Mouse (Mus musculus) NIH3T3 (cell line): ENCODE measurements around the gene Arid4a.
A peak's percentile ranks its signal among the peaks of the same experiment; 100 is the strongest.
"Not testable (repeated sequence)": the region's sequence is repeated elsewhere in the genome, so short reads cannot be mapped to it uniquely, and the experiment has no call there.

Experiments used
- DNase-seq: peaks from one replicate; pipeline ENCODE4 v3.0.0-alpha.2; 2012; ENCODE audit warnings: low read depth

Arid4a gene

DNA sequence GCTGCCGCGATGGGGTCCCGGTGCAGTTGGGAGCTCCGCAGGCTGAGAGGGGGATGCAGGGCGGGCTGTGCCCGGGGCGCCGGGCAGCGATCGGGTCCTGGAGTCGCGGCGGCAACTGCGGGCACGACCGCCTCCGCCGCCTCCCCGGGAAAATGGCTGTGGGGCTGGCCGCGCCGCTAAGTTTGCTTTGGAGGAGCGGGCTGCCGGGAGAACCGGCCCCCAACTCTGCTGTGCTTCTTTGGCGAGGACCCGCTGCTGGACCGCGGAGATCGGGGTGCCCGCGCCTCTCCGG is 367 bp downstream of the Arid4a start:
- DNase-seq = no peak

DNA sequence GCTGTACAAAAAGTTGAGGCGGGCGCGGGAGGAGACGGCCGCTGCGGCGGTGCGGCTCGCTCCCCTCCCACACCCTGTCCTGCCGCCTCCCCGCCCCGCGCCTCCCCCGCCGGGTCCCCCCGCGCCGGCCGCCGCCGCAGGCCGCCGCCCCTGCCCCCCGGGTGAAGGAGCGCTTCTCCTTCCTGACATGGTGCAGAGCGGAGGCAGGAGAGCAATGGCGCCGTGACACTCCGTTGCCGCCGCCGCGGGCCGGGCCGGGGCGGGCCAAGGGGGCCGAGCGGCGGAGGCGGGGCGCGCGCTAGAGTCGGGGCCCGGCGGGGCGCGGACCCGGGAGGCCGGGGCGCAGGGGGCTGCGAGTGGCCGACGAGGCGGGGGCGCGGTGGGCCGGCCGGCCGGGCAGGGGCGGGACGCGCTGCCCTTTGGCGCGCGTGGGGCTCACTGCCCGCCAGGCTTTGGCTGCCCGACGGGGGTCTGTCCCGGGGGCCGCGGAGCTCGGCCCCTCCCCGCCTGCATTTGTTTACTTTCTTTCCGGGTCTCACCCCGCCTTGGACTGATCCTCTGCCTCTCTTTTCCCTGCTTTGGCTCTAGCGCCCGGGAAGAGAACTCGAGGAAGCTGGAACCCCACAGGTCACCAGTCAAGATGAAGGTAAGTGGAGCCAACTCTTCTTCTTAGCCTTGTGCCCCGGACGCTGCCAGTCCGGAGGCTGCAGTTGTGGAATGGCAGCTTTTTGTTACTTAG is 882 bp downstream of the Arid4a start:
- DNase-seq = peak; percentile 55

DNA sequence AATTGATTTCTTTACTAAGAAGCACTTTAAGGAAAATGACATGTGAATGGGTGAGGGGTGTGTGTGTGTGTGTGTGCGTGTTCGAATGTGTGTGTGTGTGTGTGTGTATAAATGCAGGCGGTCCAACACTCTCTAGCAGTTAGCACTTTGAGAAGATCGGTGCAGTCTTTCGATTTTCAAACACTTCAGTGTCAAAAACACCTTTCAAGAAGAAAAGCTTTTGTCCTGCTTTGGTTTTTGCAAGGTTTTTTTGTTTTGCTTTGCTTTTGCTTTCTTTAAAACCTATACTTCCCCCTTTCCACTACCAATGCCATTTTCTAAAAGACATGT is 1.4 kb downstream of the Arid4a start:
- peak; percentile 42 for DNase-seq

DNA sequence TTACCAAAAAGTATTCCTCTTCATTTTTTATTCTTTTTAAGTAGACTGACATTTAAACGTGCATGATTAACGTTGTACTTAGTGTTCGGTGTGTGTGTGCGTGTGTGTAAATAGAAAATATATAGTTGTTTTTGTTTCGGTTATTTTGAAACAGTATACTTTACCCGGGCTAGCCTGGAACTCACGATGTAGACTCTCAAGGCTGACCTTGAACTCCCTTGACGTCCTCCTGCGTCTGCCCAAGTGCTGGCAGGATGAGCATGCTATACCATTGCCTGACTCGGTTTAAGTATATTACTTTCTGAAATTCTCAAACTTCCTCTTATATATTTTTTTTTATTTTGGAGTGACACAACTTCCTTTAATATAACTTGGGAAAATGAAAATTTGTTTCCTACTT is 2.0 kb downstream of the Arid4a start:
- DNase-seq = no peak

DNA sequence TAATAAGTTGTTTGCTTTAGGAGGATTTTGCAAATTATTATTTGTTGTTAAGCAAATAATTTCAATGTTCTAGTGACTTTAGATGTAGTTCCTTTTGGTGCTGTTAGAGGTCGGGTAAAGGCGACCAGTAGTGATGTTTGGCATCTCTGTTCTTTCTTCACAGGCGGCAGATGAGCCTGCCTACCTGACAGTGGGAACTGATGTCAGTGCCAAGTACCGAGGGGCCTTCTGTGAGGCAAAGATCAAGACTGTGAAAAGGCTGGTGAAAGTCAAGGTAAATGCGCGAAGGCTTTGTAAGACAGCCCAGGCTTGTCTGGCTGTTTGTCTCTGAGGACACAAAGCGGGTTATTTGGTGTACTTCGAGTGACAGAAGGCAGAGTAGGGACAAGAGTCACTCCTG is 3.4 kb downstream of the Arid4a start:
- no peak for DNase-seq

DNA sequence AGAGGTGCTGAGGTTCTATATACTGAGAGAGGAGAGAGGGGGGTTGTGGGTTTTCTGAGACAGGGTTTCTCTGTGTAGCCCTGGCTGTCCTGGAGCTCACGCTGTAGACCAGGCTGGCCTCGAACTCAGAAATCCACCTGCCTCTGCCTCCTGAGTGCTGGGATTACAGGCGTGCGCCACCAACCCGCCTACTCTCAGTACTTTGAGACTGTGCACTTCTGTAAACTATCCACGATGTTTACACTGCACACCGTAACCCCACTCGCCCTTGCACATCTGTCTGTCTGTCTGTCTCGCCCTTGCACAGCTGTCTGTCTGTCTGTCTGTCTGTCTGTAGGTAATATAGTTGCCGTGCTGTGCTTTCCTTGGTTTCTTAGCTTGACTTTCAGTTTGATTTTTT is 8.6 kb downstream of the Arid4a start:
- DNase-seq = no peak

DNA sequence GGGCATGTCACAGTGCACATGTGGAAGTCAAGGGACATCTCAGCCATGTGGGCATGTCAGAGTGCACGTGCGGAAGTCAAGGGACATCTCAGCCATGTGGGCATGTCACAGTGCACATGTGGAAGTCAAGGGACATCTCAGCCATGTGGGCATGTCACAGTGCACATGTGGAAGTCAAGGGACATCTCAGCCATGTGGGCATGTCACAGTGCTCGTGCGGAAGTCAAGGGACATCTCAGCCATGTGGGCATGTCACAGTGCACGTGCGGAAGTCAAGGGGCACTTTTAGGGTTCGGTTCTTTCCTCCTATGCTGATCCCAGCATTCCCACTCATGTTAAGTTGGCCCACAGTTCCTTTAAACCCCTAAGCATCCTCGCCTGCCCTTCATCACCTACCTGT is 12.5 kb downstream of the Arid4a start:
- not testable (repeated sequence) for DNase-seq

DNA sequence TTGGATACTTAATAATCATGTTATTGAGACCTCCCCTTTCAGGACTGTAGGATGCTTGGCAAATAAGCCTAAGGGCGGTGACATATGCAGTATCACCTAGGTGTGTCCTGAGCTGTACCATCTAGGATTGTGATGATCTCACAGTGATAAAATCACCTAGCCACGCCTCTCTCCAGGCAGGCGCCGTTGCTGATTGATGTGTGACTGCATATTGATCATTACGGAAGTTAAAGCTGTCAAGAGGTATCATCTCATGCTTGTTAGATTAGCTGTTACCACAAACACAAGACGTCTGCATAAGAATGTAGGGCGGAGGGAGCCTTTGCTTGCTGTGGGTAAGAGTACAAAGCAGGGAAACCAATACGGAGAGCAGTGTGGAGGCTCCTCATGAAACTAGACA is 14.5 kb downstream of the Arid4a start:
- no peak for DNase-seq

DNA sequence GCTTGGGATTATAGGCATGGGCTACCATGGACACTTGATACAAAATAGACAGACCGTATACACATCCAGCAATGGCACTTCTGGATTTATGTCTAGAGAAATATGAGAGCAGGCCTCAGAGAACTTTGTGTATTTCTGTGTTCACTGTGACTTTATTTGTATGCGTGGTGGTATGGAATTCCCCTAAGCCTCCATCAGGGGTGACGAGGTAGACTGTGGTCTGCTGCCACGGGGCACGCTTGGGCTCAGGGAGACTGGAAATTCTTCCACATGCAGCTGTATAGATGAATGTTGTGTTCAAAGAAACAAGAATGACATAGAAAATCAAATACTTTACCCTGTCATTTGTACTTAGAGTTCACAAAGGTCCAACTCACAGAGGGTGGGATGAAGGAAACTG is 14.9 kb downstream of the Arid4a start:
- no peak for DNase-seq

DNA sequence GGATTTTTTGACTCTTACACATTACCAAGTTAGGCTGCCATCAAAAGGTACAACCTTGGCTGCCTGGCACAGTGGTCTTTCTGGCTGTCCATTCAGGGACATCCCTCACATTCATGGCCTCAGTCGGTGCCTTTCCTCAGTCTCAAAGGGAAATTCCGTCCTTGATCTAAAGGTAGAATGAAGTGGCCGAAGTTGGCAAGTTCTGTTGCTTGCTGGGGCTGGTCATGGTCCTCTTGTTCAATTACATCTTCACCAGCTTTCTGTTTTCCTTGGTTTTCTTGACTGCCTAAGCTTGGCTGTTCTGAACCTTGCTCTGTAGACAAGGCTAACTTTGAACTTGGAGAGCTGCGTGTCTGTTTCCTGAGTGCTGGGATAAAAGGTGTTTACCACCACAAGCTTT is 20.0 kb downstream of the Arid4a start:
- no peak for DNase-seq

DNA sequence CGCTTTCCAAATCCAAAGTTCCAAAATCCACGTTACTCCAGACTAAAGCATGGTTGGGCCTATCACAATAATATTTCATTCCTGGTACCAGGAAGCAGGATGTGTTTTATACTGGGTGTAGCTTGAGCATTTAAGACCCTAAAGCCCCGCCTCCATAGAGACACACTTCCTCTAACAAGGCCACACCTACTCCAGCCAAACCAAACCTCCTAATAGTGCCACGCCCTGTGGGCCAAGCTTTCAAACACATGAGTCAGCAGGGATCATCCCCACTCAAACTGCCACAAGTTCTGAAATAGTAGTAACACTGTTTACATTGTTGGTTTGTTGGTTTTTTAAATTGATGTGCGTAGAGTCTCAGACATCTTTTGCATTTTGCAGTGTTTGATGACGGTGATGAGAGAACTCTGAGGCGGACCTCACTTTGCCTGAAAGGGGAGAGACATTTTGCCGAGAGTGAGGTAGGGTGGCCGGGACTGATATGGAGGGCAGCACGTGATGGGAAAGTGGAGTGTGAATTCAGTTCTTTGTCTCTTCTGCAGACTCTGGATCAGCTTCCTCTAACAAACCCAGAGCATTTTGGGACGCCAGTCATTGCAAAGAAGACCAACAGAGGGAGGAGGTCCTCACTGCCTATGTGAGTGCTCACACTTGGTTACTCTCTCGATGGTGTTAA is 21.1 kb downstream of the Arid4a start:
- peak; percentile 40 for DNase-seq

DNA sequence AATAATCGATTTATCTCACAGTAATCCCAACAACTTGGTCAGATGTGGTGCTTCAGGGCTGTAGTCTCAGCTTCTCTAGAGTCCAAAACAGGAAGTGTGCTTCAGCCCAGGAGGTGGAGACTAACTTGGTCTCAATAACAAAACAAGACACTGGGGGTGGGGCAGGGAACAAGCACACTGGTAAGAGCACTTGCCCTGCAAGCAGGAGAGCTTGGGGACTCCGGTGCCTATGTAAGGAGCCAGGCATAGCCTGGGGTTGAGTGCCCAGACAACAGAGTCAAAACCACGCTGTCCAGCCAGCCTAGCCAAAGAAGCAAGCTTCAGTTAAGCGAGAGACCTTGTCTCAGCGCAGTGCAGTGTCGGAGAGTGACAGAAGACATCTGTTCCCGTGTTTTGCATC is 24.7 kb downstream of the Arid4a start:
- no peak for DNase-seq

DNA sequence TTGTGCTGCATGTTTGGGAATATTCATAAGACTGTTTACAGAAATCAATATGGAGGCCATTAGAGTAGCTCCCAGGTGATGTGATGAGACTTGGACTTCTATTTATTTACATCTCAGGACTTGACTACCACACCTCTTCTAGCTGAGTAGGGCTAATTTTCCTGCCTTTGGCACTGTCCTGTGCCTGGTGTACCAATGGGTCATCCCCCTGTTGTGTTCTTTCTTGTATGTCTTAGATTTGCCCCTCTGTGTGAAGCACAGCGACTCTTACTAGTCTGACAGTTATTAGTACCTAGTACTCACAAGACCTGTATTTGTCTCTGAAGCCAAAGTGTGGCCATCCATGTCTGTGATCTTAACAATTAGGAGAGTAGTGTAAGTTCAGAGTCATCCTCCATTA is 26.7 kb downstream of the Arid4a start:
- DNase-seq = no peak

DNA sequence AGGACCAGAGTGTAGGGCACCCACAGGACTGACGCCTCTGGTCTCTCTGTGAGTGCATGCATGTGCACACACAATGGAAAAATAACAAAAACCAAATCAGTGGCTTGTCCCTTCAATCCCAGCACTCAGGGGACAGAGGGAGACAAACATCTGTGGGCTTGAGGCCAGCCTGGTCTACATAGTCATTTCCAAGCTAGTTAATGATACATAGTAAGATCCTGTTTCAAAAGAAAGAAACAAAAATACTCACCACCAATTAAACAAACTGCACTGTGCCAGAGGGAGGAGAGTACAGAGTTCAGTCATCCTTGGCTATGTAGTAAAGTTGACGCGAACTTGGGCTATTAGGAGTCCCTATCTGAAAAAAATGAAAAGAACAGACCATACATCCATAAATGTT is 27.8 kb downstream of the Arid4a start:
- no peak for DNase-seq

DNA sequence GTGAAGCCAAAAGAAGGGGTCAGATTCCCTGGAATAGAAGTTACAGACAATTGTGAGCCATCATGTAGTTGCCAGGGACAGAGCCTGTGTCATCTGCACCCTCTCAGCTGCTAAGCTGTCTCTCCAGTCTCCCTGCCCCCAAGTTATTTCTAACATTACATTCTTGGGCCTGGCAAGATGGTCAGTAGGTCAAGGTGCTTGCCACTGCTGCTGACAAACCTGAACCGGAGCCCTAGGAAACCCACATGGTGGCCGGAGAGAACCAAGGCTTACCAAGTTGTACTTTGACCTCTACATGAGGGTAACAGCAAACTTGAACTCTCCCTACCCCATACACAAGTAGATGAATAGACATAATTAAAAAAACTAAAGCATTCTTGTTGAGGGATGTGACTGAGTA is 28.7 kb downstream of the Arid4a start:
- DNase-seq = no peak

DNA sequence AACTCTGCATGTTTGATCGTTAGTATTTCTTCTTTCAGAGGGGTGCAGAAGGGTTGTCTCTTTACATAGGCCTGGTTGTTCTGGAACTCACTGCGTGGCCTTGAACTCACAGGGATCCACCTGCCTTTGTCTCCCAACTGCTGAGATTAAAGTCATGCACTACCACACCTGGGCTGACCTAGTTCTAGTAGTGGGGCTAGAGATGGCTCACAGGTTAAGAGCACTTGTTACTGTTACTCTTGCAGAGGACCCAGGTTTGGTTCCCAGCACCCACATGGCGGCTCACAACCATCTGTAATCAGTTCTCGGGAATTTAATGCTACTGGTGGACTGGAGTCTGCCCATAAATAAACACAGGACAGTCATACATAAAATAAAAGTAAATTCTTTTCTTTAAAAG is 30.7 kb downstream of the Arid4a start:
- no peak for DNase-seq

DNA sequence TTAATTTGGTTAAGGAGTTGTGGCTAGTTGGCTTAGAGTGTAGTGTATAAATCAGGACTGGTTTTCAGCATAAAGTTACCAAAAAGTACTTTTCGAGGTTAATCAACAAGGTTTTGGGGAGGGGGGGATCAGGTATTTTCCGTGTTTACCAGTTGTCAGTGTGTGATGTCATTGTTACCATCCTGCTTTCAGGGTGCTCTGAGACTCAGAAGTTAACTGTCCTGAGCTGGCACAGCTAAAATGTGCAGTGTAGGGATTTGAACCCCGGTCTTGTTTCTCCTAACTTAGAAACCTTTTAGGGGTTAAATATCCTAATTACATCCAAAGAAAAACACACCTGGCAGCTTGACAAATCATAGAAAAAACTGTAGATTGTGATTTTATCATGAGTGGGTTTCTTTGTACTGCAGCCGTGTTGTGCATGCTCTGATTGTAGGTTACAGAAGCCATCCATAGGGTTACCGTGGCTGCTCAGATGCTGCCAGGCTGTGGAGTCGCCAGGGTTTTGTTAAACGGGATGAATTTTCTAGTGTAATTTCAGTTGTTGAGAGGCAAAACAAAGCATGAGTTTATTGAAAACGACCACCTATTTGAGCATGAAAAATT is 31.8 kb downstream of the Arid4a start:
- no peak for DNase-seq

DNA sequence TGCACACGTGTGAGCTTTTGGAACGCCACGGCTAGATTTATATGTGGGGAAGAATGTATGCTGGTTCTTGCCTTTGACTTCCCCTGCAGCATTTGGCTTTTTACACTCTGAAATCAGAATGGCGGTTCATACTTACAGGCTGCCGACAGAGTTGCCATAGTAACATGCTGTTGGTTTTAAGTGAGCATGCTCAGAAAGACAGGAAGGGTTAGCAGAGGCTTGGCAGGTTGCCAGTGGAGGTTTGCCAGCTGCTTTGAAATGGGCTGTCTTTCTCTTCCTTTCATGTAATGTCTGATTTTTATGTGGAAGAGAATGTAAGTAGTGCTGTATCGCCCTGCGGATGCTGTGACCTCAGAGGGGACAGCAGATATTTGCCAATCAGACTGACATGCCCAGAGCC is 32.3 kb downstream of the Arid4a start:
- peak; percentile 78 for DNase-seq

DNA sequence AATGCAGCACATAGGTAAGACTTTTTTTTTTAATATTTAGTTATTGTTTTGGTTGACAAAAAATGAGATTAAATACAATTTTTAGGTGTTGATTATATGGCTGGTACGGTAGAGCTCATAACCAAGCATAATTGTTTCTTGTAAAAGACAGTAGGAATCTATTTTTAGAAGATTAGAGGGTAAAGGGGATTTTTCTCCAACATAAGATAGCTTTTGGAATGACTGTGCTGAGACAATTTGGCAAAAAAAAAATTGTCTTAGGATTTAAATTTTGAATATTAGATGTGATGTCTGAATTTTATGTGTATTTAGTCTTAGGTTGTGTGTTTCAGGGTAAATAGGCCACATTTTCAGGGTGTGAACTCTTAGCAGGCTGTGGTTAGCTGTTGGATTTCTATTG is 32.8 kb downstream of the Arid4a start:
- no peak for DNase-seq

DNA sequence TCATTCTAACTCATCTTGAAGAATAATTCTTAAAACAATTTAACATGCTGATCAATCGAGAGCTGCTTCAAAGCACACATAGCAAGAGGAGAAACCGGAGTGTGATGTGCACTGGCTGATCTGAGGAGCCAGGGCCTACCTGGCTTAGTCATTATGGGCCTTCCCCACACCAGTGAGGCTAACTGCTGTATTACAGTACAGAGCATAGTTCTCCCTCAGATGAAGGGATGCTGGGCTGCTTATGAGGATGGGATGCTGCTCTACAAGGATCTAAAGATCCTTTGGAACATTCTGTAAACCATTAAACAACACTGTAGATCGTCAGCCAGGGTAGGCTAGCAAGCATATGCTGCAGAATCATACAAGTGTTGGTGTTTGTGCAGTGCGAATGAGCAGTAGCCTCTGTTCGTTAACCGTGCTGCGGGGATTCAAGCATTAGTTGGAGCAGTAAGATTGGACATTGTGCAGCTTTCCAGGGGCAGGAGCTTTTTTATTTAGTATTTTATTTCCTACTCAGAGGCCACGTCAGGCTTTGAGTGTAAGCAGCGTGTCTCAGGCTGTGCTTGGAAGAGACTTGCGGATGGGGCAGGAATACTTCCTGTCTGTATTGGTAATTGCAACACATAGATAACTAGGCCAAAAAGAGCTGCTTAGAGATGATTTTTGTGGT is 33.9 kb downstream of the Arid4a start:
- no peak for DNase-seq

DNA sequence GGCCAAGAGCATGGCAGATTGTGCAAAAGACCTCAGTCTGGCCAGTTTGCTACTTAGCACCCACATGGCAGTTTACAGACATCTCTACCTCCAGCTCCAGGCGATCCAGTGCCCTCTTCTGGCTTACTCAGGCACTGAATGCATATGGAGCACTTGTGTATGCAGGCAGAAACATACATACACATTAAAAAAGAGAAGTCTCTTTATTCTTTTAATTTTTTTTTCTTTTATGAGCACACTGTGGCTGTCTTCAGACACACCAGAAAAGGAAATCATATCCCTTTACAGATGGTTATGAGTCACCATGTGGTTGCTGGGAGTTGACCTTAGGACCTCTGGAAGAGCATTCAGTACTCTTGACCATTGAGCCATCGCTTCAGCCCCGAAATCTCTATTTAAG is 35.3 kb downstream of the Arid4a start:
- peak; percentile 69 for DNase-seq

DNA sequence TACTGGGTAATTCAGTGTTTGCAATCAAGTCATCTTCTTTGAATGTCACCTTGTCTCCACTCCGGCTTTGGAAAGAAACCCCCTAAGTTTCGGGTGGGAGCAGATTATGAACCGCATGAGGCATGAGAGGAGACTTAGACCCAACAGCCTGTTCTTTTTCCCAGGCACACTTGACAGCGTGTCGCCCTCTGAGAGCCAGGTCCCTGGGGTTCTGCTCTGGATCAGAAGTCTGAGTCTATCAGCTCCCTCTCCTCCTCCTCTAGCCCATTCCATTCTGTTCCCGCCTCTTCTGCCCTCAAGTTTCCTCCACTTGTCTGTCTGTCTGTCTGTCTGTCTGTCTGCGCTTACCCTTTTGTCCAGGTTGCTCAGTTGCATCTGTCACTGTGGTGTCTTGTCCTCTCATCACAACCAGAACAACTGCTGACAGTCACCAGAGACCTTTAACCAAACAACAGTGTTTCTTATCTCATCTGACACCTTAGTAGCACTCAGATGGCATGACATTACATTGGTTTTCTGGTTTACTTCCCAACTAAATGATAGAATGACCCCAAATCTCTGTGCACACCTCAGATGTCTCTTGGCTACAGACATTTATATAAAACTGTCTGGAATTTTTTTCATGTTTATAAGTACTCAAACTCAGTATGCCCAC is 36.7 kb downstream of the Arid4a start:
- DNase-seq = no peak

DNA sequence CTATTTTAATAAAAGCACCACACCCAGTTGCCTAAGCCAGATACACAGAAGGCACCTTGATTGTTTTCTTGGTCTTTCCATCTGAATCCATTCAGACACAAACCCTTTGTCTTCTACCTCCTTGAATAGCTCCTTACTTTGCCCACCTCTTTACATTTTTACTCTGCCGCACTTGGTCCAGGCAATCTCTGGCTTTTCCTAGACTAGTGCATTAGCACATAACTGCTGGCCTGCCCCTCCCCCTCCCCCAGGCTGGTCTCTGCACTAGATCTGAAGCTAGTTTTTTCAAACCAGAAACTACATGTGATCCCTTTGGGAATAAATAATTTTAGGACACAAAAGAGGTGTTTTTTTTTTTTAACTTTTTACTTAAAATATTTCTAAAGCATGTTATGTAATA is 37.2 kb downstream of the Arid4a start:
- DNase-seq = no peak
